Mouse (Mus musculus) kidney, adult 2 months (tissue): ENCODE data around the gene Cinp. TPM values are rescaled to one million over a fixed set of nuclear protein-coding genes. Genes with fewer than 3 reads are reported as not detected.
A peak's percentile ranks its signal among the peaks of the same experiment; 100 is the strongest.

ENCODE experiments used
- DNase-seq: peaks from one replicate; pipeline ENCODE4 v3.0.0; 2021
- H3K27ac ChIP-seq: fragments of 200-500 bp; 2 replicates; pipeline ENCODE4 v1.5.1; 2012; ENCODE audit warnings: low read depth, low read length, control low read depth, inconsistent platforms; ENCODE audit not compliant: insufficient read depth
- H3K27me3 ChIP-seq: fragments of 200-500 bp; replicated peaks from 2 replicates; pipeline ENCODE4 v1.6.1; 2012; ENCODE audit warnings: mild to moderate bottlenecking, moderate library complexity, low read length, inconsistent platforms; ENCODE audit not compliant: control insufficient read depth, insufficient read depth
- H3K36me3 ChIP-seq: fragments of 200-500 bp; 2 replicates; pipeline ENCODE4 v1.6.1; 2012; ENCODE audit warnings: mild to moderate bottlenecking, moderate library complexity, low read length, inconsistent platforms; ENCODE audit not compliant: control insufficient read depth, insufficient read depth
- H3K4me1 ChIP-seq: fragments of 200-500 bp; 2 replicates; pipeline ENCODE4 v1.6.1; 2011; ENCODE audit warnings: low read length; ENCODE audit not compliant: control insufficient read depth, insufficient read depth
- H3K4me3 ChIP-seq: fragments of 200-500 bp; 2 replicates; pipeline ENCODE4 v1.5.1; 2011; ENCODE audit warnings: mild to moderate bottlenecking, low read depth, low read length, control low read depth; ENCODE audit not compliant: insufficient read depth
- CTCF ChIP-seq: fragments of 200-500 bp; conservative IDR thresholded peaks from 2 replicates; pipeline ENCODE4 v1.5.1; 2011; ENCODE audit warnings: low read depth, mild to moderate bottlenecking, control low read depth, low read length, moderate library complexity, mixed read lengths; ENCODE audit not compliant: insufficient read depth, insufficient read length
- POLR2A ChIP-seq: fragments of 200-500 bp; IDR thresholded peaks from one replicate; pipeline ENCODE4 v1.6.1; 2011; ENCODE audit warnings: low read depth, low read length, control low read depth
- WGBS: fragments of 180-500 bp; shearing (Covaris S2); methylation state at CpG from one replicate; pipeline ENCODE4 v1.1.7; 2018; 5-methylcytosine and 5-hydroxymethylcytosine counted together
- polyA plus RNA-seq: library from polyadenylated mRNA; depleted of rRNA; stranded (reverse); fragments of >200 nt; gene quantifications from 2 replicates; pipeline ENCODE4 v1.2.3, GENCODE M21; 2012

Cinp gene
- polyA plus RNA-seq, 1 experiment, result 27.1 TPM

- Histone ChIP-seq H3K27me3 (no peaks in the 10 kb centered on the region), H3K4me1 (no peaks in the 10 kb centered on the region), H3K36me3 (no peaks in the 10 kb centered on the region), H3K27ac (no peak overlapping the region), H3K4me3 (no peak overlapping the region)
- TF ChIP-seq POLR2A (no peak), CTCF (peak; percentile 42; the same call in 1 of the 2 replicates)
- 94% methylated on average over 7 of the region's 7 CpGs for WGBS
- DNase-seq, result no peak
Observed at GRCm38 (mm10) chr12:110882291-110882690, 6.7 kb downstream of the Cinp start.

GRCm38 (mm10) chr12:110875351-110875750, 13.6 kb downstream of the Cinp start:
- TF ChIP-seq CTCF (no peak), POLR2A (no peak)
- Histone ChIP-seq H3K27me3 (no peaks in the 10 kb centered on the region), H3K4me3 (no peak overlapping the region), H3K36me3 (peaks cover 2% of the 10 kb centered on the region; the same call in 1 of the 2 replicates), H3K4me1 (no peaks in the 10 kb centered on the region), H3K27ac (no peak overlapping the region)
- 93% methylated on average over 2 of the region's 2 CpGs for WGBS
- no peak for DNase-seq

- Histone ChIP-seq H3K27ac (no peak overlapping the region), H3K4me1 (no peaks in the 10 kb centered on the region), H3K4me3 (no peak overlapping the region), H3K27me3 (no peaks in the 10 kb centered on the region), H3K36me3 (peaks cover 2% of the 10 kb centered on the region; the same call in 1 of the 2 replicates)
- no peak for DNase-seq
- TF ChIP-seq POLR2A (no peak), CTCF (no peak)
- 97% methylated on average over 5 of the region's 5 CpGs for WGBS
Observed at GRCm38 (mm10) chr12:110871247-110871646, 17.7 kb downstream of the Cinp start.

GRCm38 (mm10) chr12:110870107-110870506, 18.8 kb downstream of the Cinp start:
- H3K27ac ChIP-seq, result no peak overlapping the region
- H3K4me3 ChIP-seq, result no peak overlapping the region
- H3K27me3 ChIP-seq, result no peaks in the 10 kb centered on the region
- peaks cover 2% of the 10 kb centered on the region; the same call in 1 of the 2 replicates for H3K36me3 ChIP-seq
- WGBS, result 88% methylated on average over 4 of the region's 4 CpGs
- H3K4me1 ChIP-seq, result no peaks in the 10 kb centered on the region
- TF ChIP-seq CTCF, result no peak
- no peak for DNase-seq

GRCm38 (mm10) chr12:110865989-110866388, 23.0 kb downstream of the Cinp start:
- Histone ChIP-seq H3K36me3 (no peaks in the 10 kb centered on the region; the same call in 1 of the 2 replicates), H3K27ac (no peak overlapping the region), H3K4me3 (no peak overlapping the region), H3K4me1 (no peaks in the 10 kb centered on the region), H3K27me3 (no peaks in the 10 kb centered on the region)
- TF ChIP-seq CTCF, result no peak
- no peak for TF ChIP-seq POLR2A
- DNase-seq, result no peak
- 80% methylated on average over 10 of the region's 10 CpGs for WGBS

DNA sequence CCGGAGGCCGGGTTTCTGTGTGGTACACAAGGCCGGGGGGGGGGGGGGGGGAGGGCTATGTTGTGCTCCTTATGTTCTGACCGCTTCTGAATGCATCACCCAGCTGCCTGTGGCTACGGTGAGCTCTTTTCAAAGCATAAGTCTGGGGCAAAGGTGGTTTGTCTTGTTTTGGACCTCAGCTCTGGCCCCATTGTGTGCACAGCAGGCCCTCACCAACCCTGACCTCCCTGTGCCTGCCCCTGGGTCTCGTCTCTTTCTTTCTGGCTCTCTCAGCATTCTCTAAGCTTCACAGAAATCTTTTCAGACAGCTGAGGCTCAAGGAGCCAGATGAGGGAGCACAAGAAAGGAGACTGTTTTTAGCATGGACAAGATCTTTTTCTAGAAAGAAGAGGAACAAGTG, 23.4 kb downstream of the Cinp start:
- 79% methylated on average over 6 of the region's 6 CpGs for WGBS
- TF ChIP-seq CTCF, result no peak
- no peak for TF ChIP-seq POLR2A
- H3K4me1 ChIP-seq, result no peaks in the 10 kb centered on the region
- DNase-seq, result no peak
- H3K4me3 ChIP-seq, result no peak overlapping the region
- H3K27me3 ChIP-seq, result no peaks in the 10 kb centered on the region
- H3K36me3 ChIP-seq, result no peaks in the 10 kb centered on the region; the same call in 1 of the 2 replicates
- no peak overlapping the region for H3K27ac ChIP-seq

DNA sequence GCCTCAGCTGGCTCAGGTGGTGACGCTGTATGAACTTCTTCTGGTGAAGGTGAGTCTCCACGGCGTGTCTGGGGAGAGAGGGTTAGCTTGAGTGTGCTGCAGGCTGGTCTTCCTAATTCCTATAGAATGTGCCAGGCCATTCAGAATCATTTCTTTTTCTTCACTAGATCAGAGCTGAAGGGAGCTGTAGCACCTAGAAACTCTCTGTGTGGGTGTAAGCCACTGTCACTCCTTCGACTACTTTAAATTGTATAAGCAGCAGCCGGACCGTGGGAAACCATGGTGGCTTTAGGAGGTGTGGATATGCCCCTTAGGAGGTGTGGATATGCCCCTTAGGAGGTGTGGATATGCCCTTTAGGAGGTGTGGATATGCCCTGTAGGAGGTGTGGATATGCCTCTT, 24.9 kb downstream of the Cinp start:
- Histone ChIP-seq H3K36me3 (no peaks in the 10 kb centered on the region; the same call in 1 of the 2 replicates), H3K27ac (no peak overlapping the region), H3K27me3 (no peaks in the 10 kb centered on the region), H3K4me3 (no peak overlapping the region), H3K4me1 (no peaks in the 10 kb centered on the region)
- no peak for DNase-seq
- no peak for TF ChIP-seq CTCF
- no peak for TF ChIP-seq POLR2A
- 94% methylated on average over 6 of the region's 6 CpGs for WGBS

DNA sequence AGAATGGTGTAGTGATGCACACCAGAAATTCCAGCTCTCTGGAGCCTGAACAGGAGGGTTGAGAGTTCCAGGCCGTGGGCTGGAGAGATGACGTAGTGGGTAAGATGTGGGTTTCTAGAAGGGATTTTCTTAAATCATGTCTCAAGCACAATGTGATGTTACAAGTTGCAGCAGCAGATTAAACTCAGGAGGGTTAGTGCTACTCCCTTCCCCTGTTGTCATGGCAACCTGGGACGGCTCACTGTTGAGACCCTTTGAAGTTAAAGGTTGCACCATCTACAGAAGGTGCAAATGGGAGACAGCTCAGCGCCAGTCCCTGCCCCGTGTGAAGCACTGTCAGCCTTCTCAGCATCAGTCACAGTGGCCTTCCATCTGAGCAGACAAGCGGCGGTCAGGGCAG, 27.7 kb downstream of the Cinp start:
- Histone ChIP-seq H3K4me1 (no peaks in the 10 kb centered on the region), H3K4me3 (no peak overlapping the region), H3K36me3 (no peaks in the 10 kb centered on the region), H3K27me3 (no peaks in the 10 kb centered on the region), H3K27ac (no peak overlapping the region)
- TF ChIP-seq POLR2A (no peak), CTCF (no peak)
- 69% methylated on average over 7 of the region's 7 CpGs for WGBS
- no peak for DNase-seq
